Mouse (Mus musculus): Measurements from ENCODE around the gene Fam118b.

DNA sequence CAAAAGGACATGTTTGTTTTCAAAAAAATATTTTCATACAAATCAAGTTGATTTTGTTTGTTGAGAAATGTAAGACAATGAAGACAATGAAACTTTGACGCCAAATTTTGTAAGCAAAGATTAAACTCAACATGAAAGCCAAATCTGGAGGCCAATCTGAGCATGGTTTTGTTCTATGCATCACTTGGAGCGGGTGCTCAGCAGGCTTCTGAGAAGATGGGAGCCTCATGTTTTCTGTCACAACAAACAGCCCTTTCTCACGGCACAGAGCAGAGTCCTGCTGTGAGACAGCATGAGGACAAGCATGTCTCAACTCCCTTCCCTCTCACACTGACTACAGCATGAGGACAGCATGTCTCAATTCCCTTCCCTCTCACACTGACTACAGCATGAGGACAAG is 31.6 kb downstream of the Fam118b start:
- no peak for TF ChIP-seq TAL1 (IDR thresholded peaks at IDR 0.05; ENCODE audit: low read length)
- TF ChIP-seq GATA1 (IDR thresholded peaks at IDR 0.05; ENCODE audit: low read length) = no peak

Data from erythroblast, embryonic 14.5 days (primary cell).